Mouse (Mus musculus) C2C12 (cell line): ENCODE data around the gene Tpcn2. TPM values are rescaled to one million over a fixed set of nuclear protein-coding genes. Genes with fewer than 3 reads are reported as not detected.

ENCODE experiments used
- H3K27me3 ChIP-seq: one replicate; pipeline ENCODE4 v1.6.1; 2011; ENCODE audit not compliant: control insufficient read depth, insufficient read depth, insufficient read length
- H3K36me3 ChIP-seq: one replicate; pipeline ENCODE4 v1.6.1; 2011; ENCODE audit not compliant: control insufficient read depth, insufficient read depth
- H3K4me3 ChIP-seq: one replicate; pipeline ENCODE4 v1.5.1; 2011; ENCODE audit warnings: mild to moderate bottlenecking, control low read depth; ENCODE audit not compliant: poor library complexity, insufficient read depth, severe bottlenecking
- H3K79me2 ChIP-seq: one replicate; pipeline ENCODE4 v1.6.1; 2011; ENCODE audit not compliant: control insufficient read depth, insufficient read depth
- H3K79me3 ChIP-seq: one replicate; pipeline ENCODE4 v1.6.1; 2011; ENCODE audit warnings: low read depth, control low read depth
- H3ac ChIP-seq: one replicate; pipeline ENCODE3; 2011; ENCODE audit warnings: low read depth; ENCODE audit not compliant: control insufficient read depth, insufficient read length
- CEBPB ChIP-seq: IDR thresholded peaks from one replicate; pipeline ENCODE4 v1.6.1; 2011; ENCODE audit warnings: low read depth, mild to moderate bottlenecking, control low read depth, moderate library complexity
- CTCF ChIP-seq: IDR thresholded peaks from one replicate; pipeline ENCODE4 v1.5.1; 2011; ENCODE audit not compliant: control insufficient read depth, insufficient read depth, insufficient read length
- FOSL1 ChIP-seq: IDR thresholded peaks from one replicate; pipeline ENCODE4 v1.8.0; 2011; ENCODE audit warnings: mild to moderate bottlenecking, low read length; ENCODE audit not compliant: poor library complexity, insufficient read depth, severe bottlenecking
- MAX ChIP-seq: IDR thresholded peaks from one replicate; pipeline ENCODE4 v1.6.1; 2011; ENCODE audit warnings: mild to moderate bottlenecking, control low read depth
- MYOD1 ChIP-seq: IDR thresholded peaks from one replicate; pipeline ENCODE4 v1.6.1; 2011; ENCODE audit warnings: low read depth; ENCODE audit not compliant: control insufficient read depth, insufficient read length
- MYOG ChIP-seq: IDR thresholded peaks from one replicate; pipeline ENCODE4 v1.6.1; 2011; ENCODE audit not compliant: control insufficient read depth, insufficient read length; ENCODE audit errors: extremely low read depth
- USF1 ChIP-seq: IDR thresholded peaks from one replicate; pipeline ENCODE4 v1.6.1; 2011; ENCODE audit warnings: low read depth, mild to moderate bottlenecking, control low read depth, moderate library complexity
- polyA plus RNA-seq: library from polyadenylated mRNA; unstranded; fragments of >200 nt; fragmentation: generic; extraction: Trizol; gene quantifications from one replicate; pipeline ENCODE4 v1.2.1, GENCODE M21; 2012; ENCODE audit warnings: missing spikeins

Gene Tpcn2
- polyA plus RNA-seq, 1 experiment, result 5.2 TPM

GRCm38 (mm10) chr7:145195186-145195927, 88.5 kb downstream of the Tpcn2 start:
- Histone ChIP-seq H3K79me3 (no peaks in the 10 kb centered on the region), H3K4me3 (no peak overlapping the region), H3K27me3 (no peaks in the 10 kb centered on the region), H3ac (no peak overlapping the region), H3K36me3 (no peaks in the 10 kb centered on the region), H3K79me2 (no peaks in the 10 kb centered on the region)
- no peak for TF ChIP-seq MAX
- TF ChIP-seq MYOG, result no peak
- TF ChIP-seq USF1, result peak; percentile 6
- TF ChIP-seq MYOD1, result peak; percentile 23
- TF ChIP-seq FOSL1, result no peak

DNA sequence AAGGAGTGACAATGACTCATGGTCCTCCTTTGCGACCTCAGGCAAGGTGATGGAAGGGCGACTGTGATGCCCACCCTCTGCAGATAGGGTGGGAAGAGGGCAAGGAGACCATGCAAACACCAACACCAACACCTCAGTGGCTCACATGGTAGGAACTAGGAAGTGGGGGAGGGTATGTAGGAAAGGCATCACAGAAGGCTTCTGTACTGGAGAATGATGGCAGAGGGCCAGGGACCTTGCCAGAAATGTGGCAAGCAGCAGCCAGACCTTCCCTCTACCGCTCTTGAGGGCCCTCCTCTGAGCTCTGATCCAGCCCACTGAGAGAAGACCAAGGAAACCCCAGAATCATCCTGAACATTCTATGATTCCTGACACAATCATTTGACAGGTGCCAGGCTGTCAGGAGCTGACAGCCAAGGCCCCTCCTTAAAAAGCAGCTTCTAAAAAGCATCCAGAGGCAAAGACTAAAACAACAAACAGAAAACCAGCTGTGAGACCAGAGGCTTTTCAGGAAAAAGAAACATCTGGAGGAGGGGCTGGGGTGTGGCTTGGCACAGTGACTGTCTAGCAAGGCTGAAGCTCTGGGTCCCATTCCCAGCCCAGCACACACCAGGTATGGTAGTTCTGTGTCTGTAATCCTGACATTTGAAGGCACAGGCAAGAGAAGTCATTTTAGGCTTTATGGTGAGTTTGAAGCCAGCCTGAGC, 89.2 kb downstream of the Tpcn2 start:
- H3K79me3 ChIP-seq, result no peaks in the 10 kb centered on the region
- H3K27me3 ChIP-seq, result no peaks in the 10 kb centered on the region
- H3ac ChIP-seq, result no peak overlapping the region
- no peaks in the 10 kb centered on the region for H3K79me2 ChIP-seq
- H3K36me3 ChIP-seq, result no peaks in the 10 kb centered on the region
- H3K4me3 ChIP-seq, result no peak overlapping the region
- no peak for TF ChIP-seq MYOG
- no peak for TF ChIP-seq FOSL1
- no peak for TF ChIP-seq MAX
- TF ChIP-seq CTCF, result no peak
- TF ChIP-seq USF1, result no peak
- no peak for TF ChIP-seq CEBPB
- no peak for TF ChIP-seq MYOD1

- H3ac ChIP-seq, result no peak overlapping the region
- no peak for TF ChIP-seq MYOG
- no peak for TF ChIP-seq CEBPB
- TF ChIP-seq MAX, result no peak
- TF ChIP-seq CTCF, result no peak
- TF ChIP-seq USF1, result no peak
- no peak for TF ChIP-seq MYOD1
- TF ChIP-seq FOSL1, result no peak
- H3K4me3 ChIP-seq, result no peak overlapping the region
- H3K79me2 ChIP-seq, result no peaks in the 10 kb centered on the region
- H3K79me3 ChIP-seq, result no peaks in the 10 kb centered on the region
- H3K27me3 ChIP-seq, result no peaks in the 10 kb centered on the region
- H3K36me3 ChIP-seq, result no peaks in the 10 kb centered on the region
Observed at GRCm38 (mm10) chr7:145192836-145193235, 91.0 kb downstream of the Tpcn2 start.

- no peak overlapping the region for H3ac ChIP-seq
- H3K27me3 ChIP-seq, result no peaks in the 10 kb centered on the region
- no peaks in the 10 kb centered on the region for H3K79me3 ChIP-seq
- TF ChIP-seq CEBPB, result no peak
- TF ChIP-seq MAX, result no peak
- no peak for TF ChIP-seq MYOD1
- no peak for TF ChIP-seq FOSL1
- no peak for TF ChIP-seq MYOG
- TF ChIP-seq USF1, result no peak
- TF ChIP-seq CTCF, result no peak
- no peaks in the 10 kb centered on the region for H3K79me2 ChIP-seq
- no peaks in the 10 kb centered on the region for H3K36me3 ChIP-seq
- no peak overlapping the region for H3K4me3 ChIP-seq
Observed at GRCm38 (mm10) chr7:145190520-145190919, 93.3 kb downstream of the Tpcn2 start.

DNA sequence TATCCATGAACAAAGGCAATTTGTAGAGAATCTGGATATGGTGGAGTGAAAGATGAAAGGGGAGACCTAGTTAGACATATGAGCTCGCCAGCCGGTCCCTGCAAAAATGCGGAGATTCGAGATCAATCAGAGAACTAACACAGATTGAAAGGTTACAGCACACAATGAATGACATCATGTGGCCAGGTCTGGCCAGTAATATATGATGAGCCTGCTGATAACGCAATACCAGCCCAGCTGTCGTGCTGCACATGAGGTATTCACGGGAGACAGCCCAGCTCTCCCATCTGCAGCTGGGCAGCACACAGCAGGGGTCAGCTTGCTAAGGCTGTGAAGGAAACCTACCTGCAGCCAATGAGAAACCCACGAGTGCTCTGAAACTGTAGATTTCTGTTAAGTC, 94.5 kb downstream of the Tpcn2 start:
- H3K79me3 ChIP-seq, result no peaks in the 10 kb centered on the region
- H3K4me3 ChIP-seq, result no peak overlapping the region
- H3ac ChIP-seq, result no peak overlapping the region
- H3K27me3 ChIP-seq, result no peaks in the 10 kb centered on the region
- TF ChIP-seq MYOD1, result peak; percentile 75
- no peak for TF ChIP-seq MYOG
- no peaks in the 10 kb centered on the region for H3K79me2 ChIP-seq
- no peaks in the 10 kb centered on the region for H3K36me3 ChIP-seq
